Comparison of ENCODE assay signal across 9 mouse cellular contexts in genomic region chr10:14759665-14760558, GRCm38 (mm10). TPM values are rescaled to one million over a fixed set of nuclear protein-coding genes. Genes with fewer than 3 reads are reported as not detected.
A peak's percentile ranks its signal among the peaks of the same experiment; 100 is the strongest.
DNase-seq lines count a peak whose midpoint lies in the region; ATAC-seq lines count a peak whose summit lies in the region.
"Had no signal": no experiment of that assay in that cellular context is flagged by ENCODE, and none has a peak within 500 bp of the region (broad histone marks: within the 10 kb centered on the region; RNA-seq: fewer than 3 reads in every experiment).

No protein-coding gene starts in this region.

- ATAC-seq in hindbrain, embryonic 15.5 days (ENCODE audit: low FRiP score, low read depth), result peak; percentile 82
- ATAC-seq in midbrain, embryonic 15.5 days (replicated peaks), result peak; percentile 77
- no peak for ATAC-seq in cerebellum, adult (ENCODE audit: insufficient number of reproducible peaks, low FRiP score, low TSS enrichment)
- no peak for ATAC-seq in erythroid progenitor cell, adult 5-6 weeks (replicated peaks; ENCODE audit: low FRiP score, poor library complexity, severe bottlenecking)

- H3K27ac ChIP-seq in hindbrain, embryonic 15.5 days (replicated peaks), result no peak overlapping the region
- H3K27ac ChIP-seq in midbrain, embryonic 15.5 days, result no peak overlapping the region

- peak overlapping the region; percentile 96 for H3K4me2 ChIP-seq in hindbrain, embryonic 15.5 days
- peak overlapping the region; percentile 84 for H3K4me2 ChIP-seq in midbrain, embryonic 15.5 days

- no peaks in the 10 kb centered on the region for H3K9me3 ChIP-seq in hindbrain, embryonic 15.5 days
- no peaks in the 10 kb centered on the region for H3K9me3 ChIP-seq in midbrain, embryonic 15.5 days

- peak; percentile 5 for DNase-seq in kidney, postnatal 10 days
- no peak for DNase-seq in kidney, adult 9 months
- peak; percentile 49 for DNase-seq in embryo, embryonic 10.5 days (ENCODE audit: low spot score)
- no peak for DNase-seq in spleen, postnatal 36 days (ENCODE audit: low spot score in 2 of 2)

- H3K9ac ChIP-seq in hindbrain, embryonic 15.5 days, result peak overlapping the region; percentile 33
- peak overlapping the region; percentile 13; the same call in 1 of the 2 replicates for H3K9ac ChIP-seq in midbrain, embryonic 15.5 days

- H3K27me3 ChIP-seq in hindbrain, embryonic 15.5 days, result no peaks in the 10 kb centered on the region
- H3K27me3 ChIP-seq in midbrain, embryonic 15.5 days (replicated peaks), result no peaks in the 10 kb centered on the region

- H3K36me3 ChIP-seq in hindbrain, embryonic 15.5 days, result no peaks in the 10 kb centered on the region
- no peaks in the 10 kb centered on the region for H3K36me3 ChIP-seq in midbrain, embryonic 15.5 days (replicated peaks)

- WGBS in hindbrain, embryonic 15.5 days, result 3% methylated on average over 35 of the region's 35 CpGs
- 1% methylated on average over 35 of the region's 35 CpGs for WGBS in midbrain, embryonic 15.5 days

- H3K4me3 ChIP-seq in hindbrain, embryonic 15.5 days, result peak overlapping the region; percentile 44
- peak overlapping the region; percentile 44 for H3K4me3 ChIP-seq in midbrain, embryonic 15.5 days

- peaks cover 5% of the 10 kb centered on the region for H3K4me1 ChIP-seq in hindbrain, embryonic 15.5 days (replicated peaks)
- H3K4me1 ChIP-seq in midbrain, embryonic 15.5 days, result peaks cover 10% of the 10 kb centered on the region

RNA-seq across cellular contexts. Expression of gene Gje1, which starts 41.9 kb away (rescaled TPM):
- not detected in 2 replicates for polyA plus RNA-seq in hindbrain, embryonic 15.5 days (2015; fragmentation: Nextera tagmentation; extraction: Ambion mirVana)
- polyA plus RNA-seq in midbrain, embryonic 15.5 days (2015; fragmentation: Nextera tagmentation; extraction: Ambion mirVana), result not detected in 2 replicates
- total RNA-seq in erythroid progenitor cell, adult 5-6 weeks (2015; ENCODE audit: low replicate concordance), result not detected in 2 replicates
- total RNA-seq in erythroid progenitor cell, adult 5-6 weeks (2017; ENCODE audit: low replicate concordance), result not detected in 2 replicates
- total RNA-seq: layer of hippocampus, postnatal 14 days had no signal

RNA-seq across cellular contexts. Expression of gene Nmbr, which starts 54.5 kb away (rescaled TPM):
- 2.9 and 3.2 TPM in 2 replicates for polyA plus RNA-seq in hindbrain, embryonic 15.5 days (2015; fragmentation: Nextera tagmentation; extraction: Ambion mirVana)
- 1.6 and 2.6 TPM in 2 replicates for polyA plus RNA-seq in midbrain, embryonic 15.5 days (2015; fragmentation: Nextera tagmentation; extraction: Ambion mirVana)
- not detected in 2 replicates for total RNA-seq in erythroid progenitor cell, adult 5-6 weeks (2015; ENCODE audit: low replicate concordance)
- not detected in 2 replicates for total RNA-seq in erythroid progenitor cell, adult 5-6 weeks (2017; ENCODE audit: low replicate concordance)

RNA-seq across cellular contexts. Expression of gene Vta1, which starts 54.6 kb away (rescaled TPM):
- 182 and 190 TPM in 2 replicates for polyA plus RNA-seq in hindbrain, embryonic 15.5 days (2015; fragmentation: Nextera tagmentation; extraction: Ambion mirVana)
- 179 and 180 TPM in 2 replicates for polyA plus RNA-seq in midbrain, embryonic 15.5 days (2015; fragmentation: Nextera tagmentation; extraction: Ambion mirVana)
- total RNA-seq in erythroid progenitor cell, adult 5-6 weeks (2015; ENCODE audit: low replicate concordance), result 26.0 and 28.5 TPM in 2 replicates
- total RNA-seq in erythroid progenitor cell, adult 5-6 weeks (2017; ENCODE audit: low replicate concordance), result 20.1 and 29.4 TPM in 2 replicates

Comparison
In these comparisons a context has a peak if more than half of its experiments do, and no peak if none do; other contexts are left out.
1. DNase-seq: peak in kidney, postnatal 10 days (single experiment) and embryo, embryonic 10.5 days (single experiment); none in kidney, adult 9 months (single experiment) and spleen, postnatal 36 days (0 of 2).
2. ATAC-seq: peak in hindbrain, embryonic 15.5 days (single experiment) and midbrain, embryonic 15.5 days (single experiment); none in cerebellum, adult (single experiment) and erythroid progenitor cell, adult 5-6 weeks (single experiment).